Mouse (Mus musculus) embryonic fibroblast, embryonic 13.5 days (primary cell): ENCODE data around the gene Tshz2.

Experiments used
- CTCF ChIP-seq: IDR thresholded peaks from 2 replicates; pipeline ENCODE4 v1.5.1; 2011; ENCODE audit warnings: mild to moderate bottlenecking, control low read depth, low read length, moderate library complexity, borderline replicate concordance; ENCODE audit not compliant: insufficient read depth
- POLR2A ChIP-seq: IDR thresholded peaks from 2 replicates; pipeline ENCODE4 v1.6.1; 2011; ENCODE audit warnings: low read depth, mild to moderate bottlenecking, control low read depth, low read length, moderate library complexity

GRCm38 (mm10) chr2:169997276-169998049 is 364.6 kb downstream of the Tshz2 start:
- no peak for TF ChIP-seq POLR2A
- no peak for TF ChIP-seq CTCF
